Mouse (Mus musculus) megakaryocyte, embryonic 14.5 days (primary cell): ENCODE results near the gene Bag1. TPM values are rescaled to one million over a fixed set of nuclear protein-coding genes. Genes with fewer than 3 reads are reported as not detected.

ENCODE experiments used
- H3K27me3 ChIP-seq: replicated peaks from 2 replicates; pipeline ENCODE3; 2012; ENCODE audit warnings: inconsistent platforms
- H3K36me3 ChIP-seq: replicated peaks from 2 replicates; pipeline ENCODE3; 2012; ENCODE audit warnings: low read length, inconsistent platforms, mixed read lengths
- H3K4me1 ChIP-seq: 2 replicates; pipeline ENCODE4 v1.6.1; 2012; ENCODE audit warnings: inconsistent platforms
- H3K4me3 ChIP-seq: replicated peaks from 2 replicates; pipeline ENCODE3; 2012; ENCODE audit warnings: moderate library complexity, mild to moderate bottlenecking, inconsistent platforms
- H3K9me3 ChIP-seq: 2 replicates; pipeline ENCODE4 v1.6.1; 2012; ENCODE audit warnings: inconsistent platforms
- FLI1 ChIP-seq: IDR thresholded peaks from 2 replicates; pipeline ENCODE4 v1.6.1; 2012; ENCODE audit warnings: low read length, inconsistent platforms, mixed read lengths
- GATA1 ChIP-seq: IDR thresholded peaks from 3 replicates; pipeline ENCODE4 v1.6.1; 2012; ENCODE audit warnings: mixed read lengths, low read length, inconsistent platforms, borderline replicate concordance
- polyA plus RNA-seq: library from polyadenylated mRNA; stranded (reverse); fragments of >175 nt; gene quantifications from 2 replicates; pipeline ENCODE4 v1.2.3, GENCODE M21; 2012; ENCODE audit warnings: low replicate concordance; ENCODE audit not compliant: insufficient read depth

The Bag1 gene
- 409 and 1,033 TPM in 2 replicates for polyA plus RNA-seq

- Histone ChIP-seq H3K4me1 (peaks cover 56% of the 10 kb centered on the region), H3K36me3 (peaks cover 71% of the 10 kb centered on the region), H3K4me3 (peak within 1 kb of the TSS; percentile 93), H3K9me3 (no peaks in the 10 kb centered on the region), H3K27me3 (no peaks in the 10 kb centered on the region)
- no peak for TF ChIP-seq GATA1
- peak; percentile 89 for TF ChIP-seq FLI1
Measured at GRCm38 (mm10) chr4:40948160-40948708, at the start of gene Bag1, which contains the start of gene Chmp5. Bag1 (minus strand) TSS chr4:40948294. Chmp5 (plus strand) TSS chr4:40948407.

- H3K4me1 ChIP-seq, result peaks cover 9% of the 10 kb centered on the region
- H3K9me3 ChIP-seq, result no peaks in the 10 kb centered on the region
- peaks cover 98% of the 10 kb centered on the region for H3K36me3 ChIP-seq
- no peak for TF ChIP-seq FLI1
- no peak for TF ChIP-seq GATA1
- H3K27me3 ChIP-seq, result no peaks in the 10 kb centered on the region
- H3K4me3 ChIP-seq, result no peak overlapping the region
Measured at GRCm38 (mm10) chr4:40996302-40996701, 48.2 kb upstream of the Bag1 start.

GRCm38 (mm10) chr4:40989633-40990032, 41.5 kb upstream of the Bag1 start:
- Histone ChIP-seq H3K4me3 (no peak overlapping the region), H3K9me3 (no peaks in the 10 kb centered on the region), H3K36me3 (peaks cover 98% of the 10 kb centered on the region), H3K27me3 (no peaks in the 10 kb centered on the region), H3K4me1 (no peaks in the 10 kb centered on the region)
- no peak for TF ChIP-seq GATA1
- no peak for TF ChIP-seq FLI1

- no peak for TF ChIP-seq FLI1
- no peak for TF ChIP-seq GATA1
- H3K36me3 ChIP-seq, result peaks cover 97% of the 10 kb centered on the region
- peaks cover 40% of the 10 kb centered on the region for H3K4me1 ChIP-seq
- no peak overlapping the region for H3K4me3 ChIP-seq
- no peaks in the 10 kb centered on the region for H3K9me3 ChIP-seq
- H3K27me3 ChIP-seq, result no peaks in the 10 kb centered on the region
Measured at GRCm38 (mm10) chr4:40983686-40984085, 35.6 kb upstream of the Bag1 start.

GRCm38 (mm10) chr4:40982486-40982885, 34.4 kb upstream of the Bag1 start:
- H3K4me1 ChIP-seq, result peaks cover 45% of the 10 kb centered on the region
- TF ChIP-seq GATA1, result no peak
- no peak for TF ChIP-seq FLI1

GRCm38 (mm10) chr4:40979430-40979829, 31.3 kb upstream of the Bag1 start:
- peaks cover 91% of the 10 kb centered on the region for H3K36me3 ChIP-seq
- TF ChIP-seq FLI1 (no peak), GATA1 (no peak)
- H3K27me3 ChIP-seq, result no peaks in the 10 kb centered on the region
- H3K9me3 ChIP-seq, result no peaks in the 10 kb centered on the region
- H3K4me3 ChIP-seq, result no peak overlapping the region
- peaks cover 64% of the 10 kb centered on the region for H3K4me1 ChIP-seq

More at GRCm38 (mm10) chr4:40982486-40982885, 34.4 kb upstream of the Bag1 start:
- Histone ChIP-seq H3K9me3 (no peaks in the 10 kb centered on the region), H3K4me3 (no peak overlapping the region), H3K36me3 (peaks cover 97% of the 10 kb centered on the region), H3K27me3 (no peaks in the 10 kb centered on the region)

GRCm38 (mm10) chr4:40976651-40977050, 28.6 kb upstream of the Bag1 start:
- Histone ChIP-seq H3K27me3 (no peaks in the 10 kb centered on the region), H3K4me3 (no peak overlapping the region), H3K9me3 (no peaks in the 10 kb centered on the region), H3K4me1 (peaks cover 69% of the 10 kb centered on the region), H3K36me3 (peaks cover 81% of the 10 kb centered on the region)
- no peak for TF ChIP-seq FLI1

GRCm38 (mm10) chr4:40975678-40976077, 27.6 kb upstream of the Bag1 start:
- peaks cover 72% of the 10 kb centered on the region for H3K36me3 ChIP-seq
- no peak for TF ChIP-seq FLI1
- TF ChIP-seq GATA1, result no peak
- peaks cover 64% of the 10 kb centered on the region for H3K4me1 ChIP-seq
- no peaks in the 10 kb centered on the region for H3K27me3 ChIP-seq
- no peak overlapping the region for H3K4me3 ChIP-seq
- H3K9me3 ChIP-seq, result no peaks in the 10 kb centered on the region

- Histone ChIP-seq H3K4me1 (peaks cover 66% of the 10 kb centered on the region), H3K27me3 (no peaks in the 10 kb centered on the region), H3K9me3 (no peaks in the 10 kb centered on the region), H3K36me3 (peaks cover 59% of the 10 kb centered on the region), H3K4me3 (no peak overlapping the region)
- TF ChIP-seq FLI1, result no peak
- no peak for TF ChIP-seq GATA1
Measured at GRCm38 (mm10) chr4:40974011-40974410, 25.9 kb upstream of the Bag1 start.

- H3K9me3 ChIP-seq, result no peaks in the 10 kb centered on the region
- no peaks in the 10 kb centered on the region for H3K27me3 ChIP-seq
- H3K36me3 ChIP-seq, result peaks cover 51% of the 10 kb centered on the region
- peak overlapping the region; percentile 99 for H3K4me3 ChIP-seq
- TF ChIP-seq FLI1 (no peak), GATA1 (no peak)
- H3K4me1 ChIP-seq, result peaks cover 79% of the 10 kb centered on the region
Measured at GRCm38 (mm10) chr4:40971744-40972143, 23.6 kb upstream of the Bag1 start.

GRCm38 (mm10) chr4:40970842-40971701, 23.0 kb upstream of the Bag1 start, which contains the start of gene Nfx1:
Nfx1 (plus strand) TSS chr4:40970906.
- peaks cover 82% of the 10 kb centered on the region for H3K4me1 ChIP-seq
- TF ChIP-seq GATA1 (no peak), FLI1 (peak; percentile 76)
- H3K9me3 ChIP-seq, result no peaks in the 10 kb centered on the region
- no peaks in the 10 kb centered on the region for H3K27me3 ChIP-seq
- H3K4me3 ChIP-seq, result peak within 1 kb of the TSS; percentile 99
- H3K36me3 ChIP-seq, result peaks cover 51% of the 10 kb centered on the region
